Mouse (Mus musculus): ENCODE measurements around the gene Prdm16. TPM values are rescaled to one million over a fixed set of nuclear protein-coding genes. Genes with fewer than 3 reads are reported as not detected.

Prdm16 gene
- polyA plus RNA-seq, 1 experiment from 2014 or later, result 21.8 TPM

- no peak overlapping the region for H3K4me2 ChIP-seq (replicated peaks; ENCODE audit: low read depth, low read length)
- H3K4me3 ChIP-seq (ENCODE audit: low read depth, low read length), result no peak overlapping the region
- H3K27me3 ChIP-seq (ENCODE audit: control insufficient read depth, insufficient read depth, low read length), result peaks cover 4% of the 10 kb centered on the region
- DNase-seq (ENCODE audit: low spot score) (no peak), ATAC-seq (ENCODE audit: low FRiP score) (no peak)
- no peak overlapping the region for H3K27ac ChIP-seq (ENCODE audit: low read depth, low read length)
- peaks cover 5% of the 10 kb centered on the region; the same call in 1 of the 2 replicates for H3K4me1 ChIP-seq (replicated peaks; ENCODE audit: control insufficient read depth, insufficient read depth, low read length)
- no peak overlapping the region for H3K9ac ChIP-seq (ENCODE audit: low read depth, low read length)
- no peaks in the 10 kb centered on the region for H3K36me3 ChIP-seq (ENCODE audit: control insufficient read depth, insufficient read depth, low read length)
- WGBS, result 55% methylated on average over 4 of the region's 4 CpGs
- no peaks in the 10 kb centered on the region for H3K9me3 ChIP-seq (ENCODE audit: control insufficient read depth, low read length)
Observed at GRCm38 (mm10) chr4:154414885-154415284, 221.8 kb downstream of the Prdm16 start.

DNA sequence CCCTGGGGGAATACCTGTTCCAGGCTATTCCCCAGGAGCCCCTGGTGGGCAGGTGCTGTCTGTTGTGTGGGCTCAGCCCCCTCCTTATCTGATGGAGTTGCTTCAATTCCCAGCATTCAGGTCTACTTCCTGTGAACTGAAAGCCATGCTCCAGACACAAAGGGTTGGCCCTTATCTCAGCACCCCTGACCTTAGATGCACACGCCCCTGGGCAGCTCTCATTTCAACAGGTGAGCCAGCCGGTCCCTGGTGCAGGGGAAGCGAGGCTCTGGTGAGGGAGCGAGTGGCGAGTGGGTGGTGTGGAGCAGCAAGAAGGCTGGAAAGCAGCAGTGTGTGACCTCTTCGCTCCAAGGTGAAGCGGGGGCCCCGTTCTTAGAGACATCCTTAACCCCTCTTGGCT lies 226.1 kb downstream of the Prdm16 start:
- Histone ChIP-seq H3K27ac (ENCODE audit: low read depth, low read length) (no peak overlapping the region), H3K36me3 (ENCODE audit: control insufficient read depth, insufficient read depth, low read length) (no peaks in the 10 kb centered on the region), H3K9me3 (ENCODE audit: control insufficient read depth, low read length) (no peaks in the 10 kb centered on the region), H3K4me1 (replicated peaks; ENCODE audit: control insufficient read depth, insufficient read depth, low read length) (peaks cover 5% of the 10 kb centered on the region), H3K4me2 (replicated peaks; ENCODE audit: low read depth, low read length) (no peak overlapping the region), H3K27me3 (ENCODE audit: control insufficient read depth, insufficient read depth, low read length) (peaks cover 8% of the 10 kb centered on the region), H3K9ac (ENCODE audit: low read depth, low read length) (no peak overlapping the region), H3K4me3 (ENCODE audit: low read depth, low read length) (no peak overlapping the region)
- 73% methylated on average over 8 of the region's 8 CpGs for WGBS
- no peak for ATAC-seq (ENCODE audit: low FRiP score)
- DNase-seq (ENCODE audit: low spot score), result no peak

DNA sequence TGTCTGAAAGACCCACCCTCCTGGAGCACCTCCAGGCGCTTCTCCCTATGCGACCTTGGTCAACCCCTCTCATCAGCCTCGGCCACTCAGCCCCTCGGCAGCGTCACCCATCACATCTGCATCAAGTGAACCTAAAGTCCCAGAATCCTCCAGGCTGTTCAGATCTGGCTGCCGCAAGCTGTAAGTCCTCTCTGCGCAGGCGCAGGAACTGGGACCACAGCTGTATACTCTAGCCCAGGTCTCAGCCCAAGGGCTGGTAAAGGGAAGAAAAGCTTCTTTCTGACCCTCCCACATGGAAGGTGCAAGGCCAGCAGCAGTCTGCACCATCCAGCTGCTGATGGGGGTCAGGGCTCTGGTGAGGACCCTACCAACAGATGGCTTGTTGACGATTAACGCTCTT lies 226.8 kb downstream of the Prdm16 start:
- peaks cover 8% of the 10 kb centered on the region for H3K27me3 ChIP-seq (ENCODE audit: control insufficient read depth, insufficient read depth, low read length)

GRCm38 (mm10) chr4:154409237-154409721 lies 227.4 kb downstream of the Prdm16 start:
- H3K9ac ChIP-seq (ENCODE audit: low read depth, low read length), result no peak overlapping the region
- H3K4me2 ChIP-seq (replicated peaks; ENCODE audit: low read depth, low read length), result no peak overlapping the region
- H3K4me1 ChIP-seq (replicated peaks; ENCODE audit: control insufficient read depth, insufficient read depth, low read length), result peaks cover 5% of the 10 kb centered on the region
- H3K36me3 ChIP-seq (ENCODE audit: control insufficient read depth, insufficient read depth, low read length), result no peaks in the 10 kb centered on the region
- WGBS, result 61% methylated on average over 19 of the region's 19 CpGs
- ATAC-seq (ENCODE audit: low FRiP score) (no peak), DNase-seq (ENCODE audit: low spot score) (no peak)
- peaks cover 8% of the 10 kb centered on the region for H3K27me3 ChIP-seq (ENCODE audit: control insufficient read depth, insufficient read depth, low read length)
- H3K9me3 ChIP-seq (ENCODE audit: control insufficient read depth, low read length), result no peaks in the 10 kb centered on the region
- no peak overlapping the region for H3K27ac ChIP-seq (ENCODE audit: low read depth, low read length)
- no peak overlapping the region for H3K4me3 ChIP-seq (ENCODE audit: low read depth, low read length)

More for the DNA sequence above, 226.8 kb downstream of the Prdm16 start:
- Histone ChIP-seq H3K4me2 (replicated peaks; ENCODE audit: low read depth, low read length) (no peak overlapping the region), H3K36me3 (ENCODE audit: control insufficient read depth, insufficient read depth, low read length) (no peaks in the 10 kb centered on the region), H3K27ac (ENCODE audit: low read depth, low read length) (no peak overlapping the region), H3K4me3 (ENCODE audit: low read depth, low read length) (no peak overlapping the region), H3K9ac (ENCODE audit: low read depth, low read length) (no peak overlapping the region), H3K4me1 (replicated peaks; ENCODE audit: control insufficient read depth, insufficient read depth, low read length) (peaks cover 5% of the 10 kb centered on the region), H3K9me3 (ENCODE audit: control insufficient read depth, low read length) (no peaks in the 10 kb centered on the region)
- 86% methylated on average over 10 of the region's 10 CpGs for WGBS
- ATAC-seq (ENCODE audit: low FRiP score), result no peak
- DNase-seq (ENCODE audit: low spot score), result no peak

DNA sequence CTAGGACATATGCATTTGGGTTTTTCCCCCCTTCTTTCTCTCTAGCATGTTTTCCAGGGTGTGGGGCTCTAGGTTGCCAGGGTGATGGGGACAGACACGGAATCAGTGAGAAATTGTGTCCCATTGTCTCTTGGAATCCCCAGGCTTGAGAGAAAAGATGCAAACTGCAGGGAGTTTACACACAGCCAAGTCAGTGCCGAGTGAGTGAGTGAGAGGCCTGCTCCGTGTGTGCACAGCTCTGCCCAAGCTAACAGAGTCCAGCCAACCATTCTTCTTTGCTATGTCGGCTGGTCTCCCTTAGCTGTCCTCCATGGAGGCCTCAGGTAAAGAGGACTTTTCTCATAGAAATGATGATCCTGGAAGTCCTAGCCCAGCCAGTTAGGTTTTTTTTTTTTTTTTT lies 233.7 kb downstream of the Prdm16 start:
- H3K27me3 ChIP-seq (ENCODE audit: control insufficient read depth, insufficient read depth, low read length), result no peaks in the 10 kb centered on the region
- H3K9ac ChIP-seq (ENCODE audit: low read depth, low read length), result no peak overlapping the region
- peaks cover 6% of the 10 kb centered on the region; the same call in 1 of the 2 replicates for H3K4me1 ChIP-seq (replicated peaks; ENCODE audit: control insufficient read depth, insufficient read depth, low read length)
- no peak overlapping the region for H3K4me3 ChIP-seq (ENCODE audit: low read depth, low read length)
- no peaks in the 10 kb centered on the region for H3K36me3 ChIP-seq (ENCODE audit: control insufficient read depth, insufficient read depth, low read length)
- H3K27ac ChIP-seq (ENCODE audit: low read depth, low read length), result no peak overlapping the region
- DNase-seq (ENCODE audit: low spot score) (no peak), ATAC-seq (ENCODE audit: low FRiP score) (no peak)
- no peaks in the 10 kb centered on the region for H3K9me3 ChIP-seq (ENCODE audit: control insufficient read depth, low read length)
- 23% methylated on average over 4 of the region's 4 CpGs for WGBS
- H3K4me2 ChIP-seq (replicated peaks; ENCODE audit: low read depth, low read length), result no peak overlapping the region

GRCm38 (mm10) chr4:154401982-154402932 lies 234.4 kb downstream of the Prdm16 start:
- Histone ChIP-seq H3K36me3 (ENCODE audit: control insufficient read depth, insufficient read depth, low read length) (no peaks in the 10 kb centered on the region), H3K4me1 (replicated peaks; ENCODE audit: control insufficient read depth, insufficient read depth, low read length) (peaks cover 6% of the 10 kb centered on the region; the same call in 1 of the 2 replicates), H3K9ac (ENCODE audit: low read depth, low read length) (no peak overlapping the region), H3K9me3 (ENCODE audit: control insufficient read depth, low read length) (no peaks in the 10 kb centered on the region), H3K4me2 (replicated peaks; ENCODE audit: low read depth, low read length) (no peak overlapping the region), H3K4me3 (ENCODE audit: low read depth, low read length) (no peak overlapping the region), H3K27me3 (ENCODE audit: control insufficient read depth, insufficient read depth, low read length) (no peaks in the 10 kb centered on the region), H3K27ac (ENCODE audit: low read depth, low read length) (no peak overlapping the region)
- 52% methylated on average over 10 of the region's 10 CpGs for WGBS
- DNase-seq (ENCODE audit: low spot score), result no peak
- ATAC-seq (ENCODE audit: low FRiP score), result no peak

DNA sequence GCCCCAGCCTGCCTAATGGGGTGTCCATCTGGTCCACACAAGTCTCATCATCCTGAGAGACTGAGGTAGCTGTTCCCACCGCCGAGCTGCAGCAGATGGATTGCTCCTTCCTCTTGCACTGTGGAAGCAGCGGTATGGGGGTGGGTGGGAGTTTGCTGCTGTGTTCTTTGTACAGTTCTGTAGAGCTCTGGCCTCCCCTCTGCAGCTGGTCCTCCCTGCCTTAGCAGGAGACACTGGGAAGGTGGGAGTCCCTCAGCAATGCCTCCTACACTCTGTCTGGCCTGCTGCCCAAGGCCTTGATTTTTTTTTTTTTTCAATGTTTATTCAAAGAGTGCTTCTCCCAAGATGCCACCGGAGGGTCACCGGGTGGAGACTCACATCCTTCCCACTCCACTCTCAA lies 235.3 kb downstream of the Prdm16 start:
- Histone ChIP-seq H3K27ac (ENCODE audit: low read depth, low read length) (no peak overlapping the region), H3K9me3 (ENCODE audit: control insufficient read depth, low read length) (no peaks in the 10 kb centered on the region), H3K36me3 (ENCODE audit: control insufficient read depth, insufficient read depth, low read length) (no peaks in the 10 kb centered on the region), H3K4me2 (replicated peaks; ENCODE audit: low read depth, low read length) (no peak overlapping the region), H3K27me3 (ENCODE audit: control insufficient read depth, insufficient read depth, low read length) (no peaks in the 10 kb centered on the region), H3K9ac (ENCODE audit: low read depth, low read length) (no peak overlapping the region), H3K4me3 (ENCODE audit: low read depth, low read length) (no peak overlapping the region), H3K4me1 (replicated peaks; ENCODE audit: control insufficient read depth, insufficient read depth, low read length) (peaks cover 6% of the 10 kb centered on the region; the same call in 1 of the 2 replicates)
- no peak for DNase-seq (ENCODE audit: low spot score)
- 0 out of 2 replicates have a peak, but pooled peaks have one; percentile 14 for ATAC-seq (ENCODE audit: low FRiP score)
- 64% methylated on average over 5 of the region's 5 CpGs for WGBS

GRCm38 (mm10) chr4:154400256-154401171 lies 236.2 kb downstream of the Prdm16 start:
- Histone ChIP-seq H3K4me3 (ENCODE audit: low read depth, low read length) (no peak overlapping the region), H3K27ac (ENCODE audit: low read depth, low read length) (0 out of 2 replicates have a peak overlapping the region, but pooled peaks have one; percentile 30), H3K9ac (ENCODE audit: low read depth, low read length) (no peak overlapping the region), H3K27me3 (ENCODE audit: control insufficient read depth, insufficient read depth, low read length) (no peaks in the 10 kb centered on the region), H3K4me1 (replicated peaks; ENCODE audit: control insufficient read depth, insufficient read depth, low read length) (peaks cover 6% of the 10 kb centered on the region; the same call in 1 of the 2 replicates), H3K4me2 (replicated peaks; ENCODE audit: low read depth, low read length) (no peak overlapping the region), H3K9me3 (ENCODE audit: control insufficient read depth, low read length) (no peaks in the 10 kb centered on the region), H3K36me3 (ENCODE audit: control insufficient read depth, insufficient read depth, low read length) (no peaks in the 10 kb centered on the region)
- DNase-seq (ENCODE audit: low spot score) (no peak), ATAC-seq (ENCODE audit: low FRiP score) (0 out of 2 replicates have a peak, but pooled peaks have one; percentile 22)
- 77% methylated on average over 24 of the region's 24 CpGs for WGBS
